Mouse (Mus musculus): ENCODE measurements around the gene Ncor1.

GRCm38 (mm10) chr11:62448971-62449370 is 9.4 kb downstream of the Ncor1 start:
- TF ChIP-seq CTCF (IDR thresholded peaks at IDR 0.05; ENCODE audit: low read depth, low read length): no peak
- no peak for TF ChIP-seq POLR2A (IDR thresholded peaks at IDR 0.05; ENCODE audit: insufficient read depth, low read length)
- no peak for TF ChIP-seq EP300 (IDR thresholded peaks at IDR 0.05; ENCODE audit: insufficient read depth, low read depth, low read length)
